Mouse (Mus musculus) ES-Bruce4 (cell line): ENCODE data around the gene Clrn1.

Source experiments
- CTCF ChIP-seq: IDR thresholded peaks from one replicate; pipeline ENCODE4 v1.8.1; 2011; ENCODE audit warnings: low read depth, low read length
- EP300 ChIP-seq: IDR thresholded peaks from 2 replicates; pipeline ENCODE4 v1.6.1; 2011; ENCODE audit warnings: low read depth, low read length; ENCODE audit not compliant: insufficient read depth
- POLR2A ChIP-seq: IDR thresholded peaks from one replicate; pipeline ENCODE4 v1.8.1; 2011; ENCODE audit warnings: low read length; ENCODE audit not compliant: insufficient read depth

DNA sequence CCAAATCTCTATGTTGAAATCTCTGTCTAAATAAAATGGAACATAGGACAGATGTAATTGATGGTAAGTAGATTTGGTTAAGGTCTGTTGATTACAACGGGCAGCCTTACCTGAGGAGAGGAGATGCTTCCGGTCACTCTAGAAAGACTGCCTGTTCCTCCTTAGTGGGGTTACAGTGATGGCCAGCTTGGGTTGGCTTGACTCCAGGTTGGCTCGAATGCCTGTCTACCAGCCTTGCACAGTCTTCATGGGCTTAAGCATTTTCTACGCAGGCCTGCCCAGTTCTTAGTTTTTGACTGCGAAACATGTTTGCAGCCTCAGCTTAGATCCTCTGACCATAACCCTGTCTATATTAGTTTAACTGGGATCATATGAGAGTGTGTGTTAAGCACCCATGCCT, 76.5 kb downstream of the Clrn1 start:
- TF ChIP-seq CTCF (no peak), POLR2A (no peak), EP300 (no peak)
